Mouse (Mus musculus): ENCODE measurements around the gene Zfp423.

Zfp423 gene

DNA sequence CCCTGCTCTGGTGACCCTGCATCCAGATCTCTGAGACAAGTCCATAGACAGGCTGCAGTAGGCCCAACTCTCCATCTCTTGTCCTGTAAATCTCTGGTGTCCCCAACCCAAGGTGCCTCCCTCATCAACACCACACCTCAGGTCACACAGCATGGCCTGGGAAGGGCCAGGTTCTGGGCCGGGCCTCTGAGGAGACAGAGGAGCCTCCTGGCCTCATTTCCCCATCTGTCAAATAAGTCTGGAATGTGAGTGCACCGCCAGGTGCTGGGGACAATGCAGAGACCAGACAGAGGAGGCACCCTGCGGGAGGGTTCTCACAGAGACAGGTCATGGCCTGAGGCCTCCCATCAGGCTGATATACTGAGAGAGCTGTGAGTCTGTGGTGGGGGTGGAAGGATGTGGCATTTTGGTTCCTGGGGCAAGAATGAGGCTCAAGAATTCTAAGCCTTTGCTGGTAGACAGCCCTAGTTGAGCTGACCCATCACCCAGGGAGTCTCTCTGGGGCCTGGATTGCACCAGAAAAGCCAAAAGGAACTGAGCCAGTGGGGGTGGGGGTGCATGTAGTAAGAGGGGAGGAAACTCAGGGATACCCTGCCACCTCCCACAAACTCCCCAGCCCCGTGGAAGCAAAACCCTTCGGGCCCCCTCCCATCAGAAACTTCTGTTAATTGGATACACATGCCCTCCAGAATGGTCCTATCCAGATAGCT is 15.0 kb downstream of the Zfp423 start:
- DNase-seq, result no peak

DNA sequence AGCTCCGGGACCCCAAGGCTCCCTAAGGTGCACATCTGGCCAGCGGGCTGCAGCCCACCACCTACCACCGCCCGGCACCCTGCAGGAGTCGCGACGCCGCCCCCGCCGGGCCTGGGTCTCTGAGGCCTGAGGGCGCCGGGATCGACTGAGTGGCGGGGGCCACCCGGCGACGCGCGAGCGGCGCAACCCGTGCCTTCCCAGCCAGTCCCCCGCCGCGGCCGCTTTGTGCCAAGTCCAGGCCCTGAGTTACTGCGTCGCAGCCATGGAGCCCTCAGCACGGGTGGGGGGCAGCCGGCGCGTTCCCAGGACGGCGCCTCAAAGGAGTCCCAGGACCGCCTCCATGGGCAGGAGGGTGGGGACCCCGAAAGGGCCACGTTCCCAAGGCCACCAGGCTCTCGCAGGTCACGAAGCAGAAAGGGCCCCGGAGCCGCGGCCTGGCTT is 15.7 kb downstream of the Zfp423 start:
- no peak for DNase-seq

DNA sequence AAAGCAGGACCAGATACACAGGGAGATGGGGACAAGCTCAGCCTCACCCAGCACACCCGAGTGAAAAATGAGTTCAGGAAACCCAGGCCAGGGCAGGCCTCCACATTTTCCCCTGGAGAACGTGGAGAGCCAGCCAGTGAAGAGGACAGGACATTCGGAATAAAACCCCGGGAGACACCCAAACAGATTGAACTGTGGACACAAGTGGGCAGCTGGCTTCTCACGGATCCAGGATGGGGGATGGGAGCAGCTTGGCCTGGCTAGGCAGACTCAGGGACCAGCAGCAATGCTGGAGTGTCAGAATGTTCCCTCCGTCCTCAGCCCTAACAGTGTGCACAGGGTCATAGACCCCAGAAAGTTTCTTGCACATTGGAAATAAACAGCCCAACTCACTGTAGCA is 18.7 kb downstream of the Zfp423 start:
- no peak for DNase-seq

DNA sequence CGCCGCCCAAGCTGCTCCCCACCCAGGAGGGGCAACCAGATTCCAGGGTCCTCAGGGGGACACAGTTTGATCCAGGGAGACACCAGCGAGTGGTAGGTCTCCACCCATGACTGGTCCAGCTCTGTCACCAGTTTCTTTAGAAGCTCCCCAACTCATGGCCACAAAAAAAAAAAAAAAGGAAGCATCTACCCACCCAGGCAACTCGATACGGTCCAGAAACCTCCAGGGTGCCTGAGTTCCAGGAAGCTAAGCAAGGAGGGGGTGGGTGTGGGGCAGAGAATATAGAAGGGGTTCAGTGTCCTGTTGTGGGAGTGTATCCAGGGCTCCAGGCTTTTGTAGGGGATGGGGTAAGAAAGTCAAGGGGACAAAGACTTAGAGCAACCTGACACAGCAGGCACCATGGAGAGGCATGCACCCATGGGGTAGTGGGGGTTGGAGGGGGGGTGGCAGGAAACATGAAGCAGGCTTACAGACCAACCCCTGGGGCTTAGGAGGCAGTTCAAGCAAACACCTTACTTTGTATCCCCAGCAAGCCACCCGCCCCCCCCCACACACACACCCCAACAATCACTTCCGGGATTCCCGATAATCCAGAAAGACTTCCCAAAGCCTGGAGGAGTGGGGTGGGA is 20.0 kb downstream of the Zfp423 start:
- DNase-seq, result no peak

DNA sequence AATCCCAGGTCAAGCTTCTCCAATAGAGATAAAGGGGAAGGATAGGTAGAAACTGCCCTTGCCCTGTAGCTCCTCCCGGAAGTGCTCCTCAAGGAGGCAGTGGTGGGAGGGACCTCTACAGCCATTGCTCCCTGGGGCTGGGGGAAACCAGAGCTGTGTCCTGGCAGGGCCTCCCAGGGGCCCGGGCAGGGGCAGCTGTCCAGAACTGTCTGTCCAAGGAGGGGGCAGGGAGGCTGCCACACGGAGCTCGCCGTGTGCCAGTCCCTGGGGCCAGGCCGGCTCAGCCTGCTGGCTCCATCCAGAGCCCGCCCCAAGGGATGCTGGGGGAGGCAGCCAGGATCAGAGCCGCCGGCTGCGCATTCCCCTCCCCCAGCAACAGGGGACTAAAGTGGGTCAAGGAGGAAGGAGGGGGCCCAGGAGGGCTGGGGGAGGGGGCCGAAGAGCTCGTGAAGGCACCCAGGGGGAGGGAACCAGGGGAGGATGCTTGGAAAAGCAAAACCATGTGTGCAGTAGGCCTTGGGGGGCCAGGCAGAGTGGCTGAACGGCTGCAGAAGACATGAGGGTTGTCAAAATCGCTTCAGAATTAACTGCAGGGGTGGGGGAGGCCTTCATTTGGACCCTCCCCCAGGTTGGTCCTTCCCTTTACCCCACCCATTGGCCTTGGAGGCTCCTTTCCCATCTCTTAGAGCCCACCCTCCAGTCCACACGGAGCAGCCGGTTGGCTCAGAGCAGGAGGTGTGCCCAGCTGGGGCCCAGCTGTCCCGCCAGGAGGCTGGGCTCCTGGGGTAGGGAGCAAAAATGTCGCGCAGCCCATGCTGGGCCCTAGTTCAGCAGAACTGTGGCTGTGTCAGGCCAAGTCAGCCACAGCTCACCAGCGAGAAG is 20.8 kb downstream of the Zfp423 start:
- no peak for DNase-seq

DNA sequence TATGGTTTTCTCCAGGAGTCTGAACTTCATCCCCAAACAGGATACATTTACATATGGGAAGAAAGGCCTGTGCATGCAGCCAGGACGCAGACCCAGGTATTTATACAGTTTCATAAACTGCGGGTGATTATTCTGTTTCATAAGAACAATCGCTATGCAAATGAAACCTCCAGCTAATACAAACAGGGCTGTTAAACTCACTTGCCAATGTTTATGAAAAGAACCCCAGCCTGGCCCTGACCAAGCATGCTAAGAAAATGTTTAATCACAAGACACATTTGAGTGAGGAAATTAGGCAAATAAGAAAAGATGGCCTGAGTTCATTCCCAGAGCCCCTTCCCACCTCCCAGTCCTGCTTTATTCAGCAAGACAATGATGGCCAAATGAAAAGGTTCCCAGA is 22.2 kb downstream of the Zfp423 start:
- no peak for DNase-seq

DNA sequence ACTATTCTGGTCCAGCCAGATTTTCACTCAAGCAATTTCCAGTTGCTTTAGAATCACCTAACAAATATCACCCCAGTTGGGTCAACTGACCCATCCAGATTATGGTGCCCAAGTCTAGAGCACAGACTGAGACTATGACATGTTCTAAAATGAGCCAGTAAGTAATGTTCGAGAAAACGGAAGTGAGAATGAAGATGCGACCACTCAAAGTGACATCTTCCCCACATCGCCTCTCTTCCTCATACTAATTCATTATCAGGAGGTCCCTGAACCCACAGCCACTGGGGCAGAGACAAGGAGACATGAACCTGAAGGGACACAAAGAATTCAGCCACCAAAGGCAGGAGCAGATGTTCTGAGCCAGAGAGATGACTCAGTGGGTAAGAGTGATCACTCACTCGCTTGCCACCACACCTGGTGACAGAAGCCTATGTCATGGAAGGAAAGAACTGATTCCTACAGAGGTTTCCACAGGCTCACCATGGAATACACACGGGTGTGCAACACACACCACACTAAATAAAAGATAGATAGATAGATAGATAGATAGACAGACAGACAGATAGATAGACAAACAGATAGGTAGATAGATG is 24.2 kb downstream of the Zfp423 start:
- no peak for DNase-seq

DNA sequence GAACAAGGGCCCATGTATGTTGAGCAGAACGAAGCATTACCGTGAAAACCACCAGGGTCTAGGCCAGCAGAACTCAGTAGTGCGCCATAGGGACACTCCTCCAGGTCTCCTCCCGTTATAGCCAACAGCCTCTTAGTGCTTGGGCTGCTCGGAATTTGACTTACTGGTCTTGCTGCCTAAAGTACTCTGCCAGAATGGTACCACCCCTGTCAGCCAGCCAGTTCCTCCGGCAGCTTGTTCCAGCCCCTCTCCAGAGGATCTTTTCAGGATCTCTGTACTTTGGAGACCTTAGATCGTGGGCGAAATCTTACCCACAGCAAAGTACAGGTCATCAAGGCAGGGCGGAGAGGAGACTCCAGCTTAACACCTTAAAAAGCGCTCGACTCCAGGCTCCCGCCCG is 25.2 kb downstream of the Zfp423 start:
- DNase-seq, result no peak

DNA sequence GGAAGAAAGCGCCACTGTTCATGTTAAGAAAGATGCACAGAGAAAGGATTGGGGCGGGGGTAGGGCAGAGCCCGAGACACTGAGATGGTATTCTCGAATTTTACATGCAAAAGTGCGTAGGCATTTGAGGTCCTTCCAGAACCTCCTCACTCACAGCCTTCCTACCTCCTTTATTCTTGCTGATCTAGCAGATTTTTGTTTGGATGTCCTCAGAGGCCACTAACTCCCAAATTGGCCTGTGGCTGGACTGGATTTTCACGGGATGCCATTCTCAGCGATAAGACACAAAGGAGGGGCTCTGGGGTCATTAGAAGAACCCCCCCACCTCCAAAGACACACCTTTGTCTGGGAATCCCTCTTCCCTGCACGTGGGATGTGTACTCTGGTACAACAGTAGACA is 25.6 kb downstream of the Zfp423 start:
- DNase-seq, result no peak

DNA sequence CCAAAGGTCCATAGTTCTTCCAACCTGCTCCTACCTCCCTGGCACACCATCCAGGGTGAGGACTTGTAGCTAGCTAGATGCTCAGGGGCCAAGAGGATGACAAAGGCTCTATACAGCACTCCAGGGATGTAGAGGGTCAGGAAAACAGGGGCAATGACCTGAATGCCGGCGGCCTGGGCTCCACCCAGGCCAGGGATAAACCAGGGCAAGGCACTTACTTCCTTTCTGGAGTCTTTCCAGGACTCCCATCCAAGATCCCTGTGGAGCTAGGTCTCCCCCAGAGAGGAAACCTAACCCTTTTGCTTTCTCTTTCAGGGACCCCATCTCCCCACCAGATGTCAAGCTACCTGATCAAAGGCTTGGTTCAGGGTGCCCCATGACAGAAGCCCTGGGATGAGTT is 30.5 kb downstream of the Zfp423 start:
- no peak for DNase-seq

DNA sequence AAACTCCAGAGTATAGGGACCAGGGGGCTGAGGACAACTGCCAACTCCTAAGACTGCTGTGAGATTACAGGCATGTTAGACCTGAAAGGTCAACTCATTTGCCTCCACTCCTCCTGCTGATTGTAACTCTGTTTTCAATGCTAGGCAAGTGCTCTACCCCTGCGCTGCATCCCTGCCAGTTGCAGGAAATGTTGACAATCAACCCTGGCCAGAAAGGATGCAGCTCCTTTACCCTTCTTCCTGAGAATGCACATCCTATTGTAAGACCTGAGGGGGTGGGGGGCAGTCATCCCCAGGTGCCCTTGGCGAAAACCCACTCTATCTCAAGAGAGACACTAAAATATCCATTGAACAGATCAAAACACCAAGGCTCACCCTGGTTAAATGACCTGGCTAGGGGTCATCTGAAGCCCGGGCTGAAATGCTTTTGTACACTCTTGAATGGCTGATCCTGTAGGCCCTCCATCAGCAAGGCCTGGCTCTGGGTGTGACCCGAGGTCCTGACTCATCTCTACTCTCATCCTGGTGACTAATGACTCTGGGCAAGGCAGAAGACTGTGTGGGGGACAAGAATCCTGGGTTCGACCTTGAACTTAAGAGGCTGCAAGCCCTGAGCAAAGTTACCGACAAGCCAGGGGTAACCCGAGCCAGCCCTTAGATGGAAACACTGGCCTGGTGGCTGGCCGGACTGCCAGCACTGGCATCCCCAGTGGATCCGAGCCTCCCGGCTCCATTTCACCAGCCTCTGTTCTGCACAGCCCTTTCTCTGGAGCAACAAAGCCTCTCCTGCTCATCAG is 32.2 kb downstream of the Zfp423 start:
- no peak for DNase-seq

DNA sequence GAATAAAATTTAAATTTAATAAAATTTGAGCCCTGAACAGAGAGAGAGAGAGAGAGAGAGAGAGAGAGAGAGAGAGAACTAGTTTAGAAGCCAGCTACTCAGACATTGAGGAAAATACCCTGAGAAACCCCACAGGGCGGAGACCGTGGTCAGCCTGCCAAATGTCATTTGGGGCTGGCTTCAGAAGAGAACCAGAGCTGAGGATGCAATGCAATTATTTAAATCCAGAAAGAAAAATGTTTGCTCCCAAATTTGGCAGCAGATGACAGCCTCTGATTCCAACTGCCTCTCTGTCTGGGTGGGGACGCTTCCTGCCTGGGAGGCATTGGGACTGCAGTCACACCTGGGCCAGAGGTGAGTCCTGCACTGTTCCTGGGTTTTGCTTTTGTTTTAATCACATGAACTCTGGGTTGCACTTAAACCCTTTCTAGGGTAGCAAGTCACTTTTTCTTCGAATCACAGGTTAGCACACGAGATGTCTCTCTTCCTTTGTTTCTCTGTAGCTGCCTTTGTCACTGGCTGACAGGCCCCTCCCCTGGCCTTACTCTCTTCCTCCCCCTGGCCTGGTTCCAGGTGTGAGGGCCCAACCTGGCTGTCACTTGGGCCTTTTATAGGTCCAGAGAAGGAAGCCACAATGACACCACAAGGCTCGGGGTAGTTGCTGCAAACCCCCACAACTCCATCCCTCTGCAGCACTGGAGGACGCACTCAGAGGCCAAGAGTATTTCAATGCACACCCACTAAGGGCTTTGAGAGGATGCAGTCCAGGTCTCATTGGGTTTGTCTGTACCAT is 33.1 kb downstream of the Zfp423 start:
- no peak for DNase-seq

DNA sequence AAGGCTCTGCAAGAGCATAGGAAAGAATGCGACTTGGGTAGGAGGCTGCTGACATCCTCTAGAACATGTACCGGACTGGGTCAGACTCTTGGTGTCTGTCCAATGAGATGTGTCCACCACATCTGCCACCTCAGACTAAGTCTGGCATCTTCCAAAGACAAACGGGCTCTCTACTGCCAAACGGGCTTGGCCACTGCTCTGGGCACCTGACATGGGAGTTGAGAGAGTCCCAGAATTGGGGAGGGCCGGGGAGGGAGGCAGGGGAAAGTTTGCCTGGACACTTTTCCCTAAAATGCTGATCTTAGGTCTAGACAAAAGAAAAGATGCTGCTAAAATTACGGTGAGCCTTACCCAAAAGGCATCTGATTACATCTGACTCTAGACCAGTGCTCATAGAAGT is 36.5 kb downstream of the Zfp423 start:
- DNase-seq, result no peak

DNA sequence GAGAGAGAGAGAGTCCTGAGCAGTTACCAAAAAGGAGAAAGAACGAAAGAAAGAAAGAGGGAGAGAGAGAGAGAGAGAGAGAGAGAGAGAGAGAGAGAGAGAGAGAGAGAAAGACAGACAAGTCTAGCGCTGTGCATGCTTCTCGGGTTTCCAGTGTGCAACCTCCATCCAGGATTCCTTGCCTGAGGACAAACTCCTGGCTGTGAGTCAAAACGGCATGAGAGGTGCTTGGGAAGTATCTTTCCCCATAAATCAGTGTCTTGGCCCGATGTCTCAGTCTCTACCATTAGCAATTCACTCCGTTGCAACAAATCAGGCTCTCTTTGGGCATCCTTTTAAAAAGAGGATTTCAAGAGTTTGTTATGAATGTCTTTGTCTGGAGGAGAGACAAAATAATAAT is 36.9 kb downstream of the Zfp423 start:
- DNase-seq, result no peak

DNA sequence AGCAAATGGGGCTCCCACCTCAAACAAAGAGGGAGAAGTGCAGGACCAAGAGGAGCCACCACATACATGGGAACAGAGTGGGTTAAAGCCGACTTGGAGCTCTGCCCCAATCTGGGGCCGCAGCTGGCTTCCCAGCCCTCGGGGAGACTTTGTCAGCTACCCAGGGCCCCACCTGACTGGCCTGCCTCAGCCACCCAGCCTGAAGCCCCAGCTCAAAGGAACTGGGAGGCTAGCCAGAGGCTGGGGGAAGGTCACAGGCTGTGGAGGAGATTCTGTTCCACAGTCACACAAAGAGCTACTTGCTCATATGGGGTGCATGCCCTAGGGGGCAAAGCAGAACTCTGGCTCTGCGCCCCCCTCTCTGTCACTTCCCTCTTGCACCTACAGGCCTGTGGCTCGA is 41.4 kb downstream of the Zfp423 start:
- DNase-seq, result no peak

DNA sequence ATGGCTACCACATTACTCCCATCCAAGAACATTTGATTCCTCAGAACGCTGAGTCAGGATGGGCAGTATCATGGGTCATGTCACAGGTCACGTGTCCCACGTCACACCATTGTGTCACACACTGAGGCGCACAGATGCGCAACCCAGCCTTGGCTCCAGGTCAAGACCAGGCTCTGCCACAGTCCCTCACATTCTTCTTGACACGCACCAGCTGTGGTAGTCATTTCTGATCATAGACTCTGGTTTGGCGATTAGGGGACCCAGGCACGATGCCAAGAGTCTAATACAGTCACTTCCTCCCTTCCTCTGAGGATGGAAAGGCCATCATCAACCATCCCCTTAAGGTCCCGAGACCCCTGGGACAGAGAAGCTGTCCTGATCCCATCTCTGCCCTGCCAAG is 43.6 kb downstream of the Zfp423 start:
- no peak for DNase-seq

DNA sequence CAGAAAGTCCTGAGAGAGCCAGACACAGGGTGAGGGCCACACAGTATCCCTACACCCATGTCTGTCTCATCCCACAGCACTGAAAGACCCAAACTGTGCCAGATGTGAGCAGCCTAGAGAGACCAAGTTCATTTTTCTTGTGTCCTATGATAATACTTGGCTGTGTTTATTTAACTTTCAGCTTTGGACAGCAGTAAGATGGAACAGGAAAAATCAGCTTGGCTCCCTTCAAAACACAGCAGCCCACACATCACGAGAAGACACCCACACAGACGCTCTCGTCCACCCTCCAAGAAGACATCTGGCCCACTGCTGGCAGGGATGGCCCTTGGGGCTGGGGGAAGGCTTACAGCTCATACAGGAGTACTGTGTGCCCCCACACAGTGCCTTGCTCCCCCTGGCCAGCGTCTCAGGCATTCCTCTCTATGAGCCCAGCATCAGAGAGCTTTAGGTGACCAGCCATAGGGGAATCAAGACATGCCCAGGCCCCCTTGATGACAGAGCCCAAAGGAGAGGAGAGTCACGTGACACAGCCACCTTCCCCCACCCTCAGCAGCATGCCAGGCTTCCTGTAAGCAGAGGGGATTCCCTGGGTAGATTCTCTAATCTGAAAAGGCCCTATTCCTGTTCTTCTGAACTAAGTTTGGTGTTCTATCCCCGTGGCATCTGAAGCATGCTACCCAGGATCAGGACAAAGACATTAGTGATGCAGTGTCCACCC is 45.0 kb downstream of the Zfp423 start:
- DNase-seq, result no peak

DNA sequence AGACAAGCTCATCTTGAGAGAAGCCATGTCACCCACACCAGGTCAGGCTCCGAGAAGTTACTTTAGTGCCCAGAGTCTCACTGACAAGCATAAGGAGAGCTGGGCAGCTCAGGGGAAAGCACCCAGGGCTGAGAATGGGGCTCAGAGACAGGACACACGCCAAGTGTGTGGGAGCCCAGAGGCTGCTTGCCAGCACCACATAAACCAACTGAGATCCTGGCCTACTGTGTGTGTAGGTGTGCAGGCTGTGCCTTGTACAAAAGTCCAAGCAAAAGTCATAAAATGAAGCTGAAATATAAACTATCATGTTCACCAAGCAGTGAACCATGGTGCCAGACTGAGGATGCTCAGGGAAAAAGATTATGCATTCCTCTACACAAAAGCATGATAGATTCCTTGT is 50.5 kb downstream of the Zfp423 start:
- DNase-seq, result no peak

DNA sequence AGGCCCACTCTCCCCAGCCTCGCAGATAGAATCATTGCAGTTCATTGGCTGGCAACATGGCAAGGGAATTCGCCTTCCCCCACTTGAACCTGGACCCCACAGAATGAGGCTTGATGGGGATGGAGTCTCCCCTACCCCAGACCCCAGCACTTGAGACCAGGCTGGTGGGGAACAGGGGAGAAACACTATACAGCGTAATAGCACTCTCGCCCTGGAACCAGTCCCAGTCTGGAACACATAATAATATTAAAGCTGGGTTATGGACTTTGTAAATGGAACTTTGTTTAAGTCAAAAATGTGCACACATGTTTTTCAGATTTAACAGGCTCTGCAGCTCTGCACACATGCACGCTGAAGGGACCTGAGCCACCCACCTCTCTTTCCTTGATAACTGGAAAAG is 54.0 kb downstream of the Zfp423 start:
- DNase-seq, result no peak

DNA sequence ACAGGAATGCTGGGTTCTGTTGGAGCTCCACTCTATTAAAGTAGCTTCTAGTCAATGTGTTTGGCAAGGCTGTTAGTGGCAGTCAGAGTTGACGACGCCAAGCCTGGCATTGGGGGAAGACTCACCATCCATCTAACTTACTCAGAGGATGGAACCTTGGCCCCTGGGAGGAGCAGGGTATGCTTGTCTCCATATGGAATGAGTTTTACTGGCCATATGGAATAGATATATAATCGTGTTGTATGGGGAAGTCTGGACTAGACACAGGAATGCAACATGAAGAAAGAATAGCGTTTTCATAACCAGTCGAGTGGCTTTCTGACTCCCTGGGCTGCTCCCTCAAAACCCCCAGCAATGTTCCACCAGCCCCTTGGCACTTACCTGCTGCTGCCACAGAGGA is 55.3 kb downstream of the Zfp423 start:
- no peak for DNase-seq
